Mouse (Mus musculus): ENCODE data around the gene Gm49336. TPM values are rescaled to one million over a fixed set of nuclear protein-coding genes. Genes with fewer than 3 reads are reported as not detected.

The Gm49336 gene
- total and polyA plus RNA-seq, 3 experiments: 36.3 to 102 (median 54.3) TPM

GRCm38 (mm10) chr14:60257101-60257500, 5.8 kb upstream of the Gm49336 start:
- Histone ChIP-seq H3K79me2 (replicated peaks; ENCODE audit: control insufficient read depth, extremely low read depth, insufficient read depth, poor library complexity, severe bottlenecking) (no peaks in the 10 kb centered on the region), H3K4me1 (ENCODE audit: control insufficient read depth in 1 of 2, insufficient read depth in 2 of 2) (peaks cover 0 to 7% of the 10 kb centered on the region in 2 experiments; a peak in 2 of 4 replicates), H3K27ac (ENCODE audit: insufficient read depth, low read depth) (no peak overlapping the region), H3K9me3 (replicated peaks; ENCODE audit: low read length) (no peaks in the 10 kb centered on the region), H3K36me3 (replicated peaks in 1 of 2; ENCODE audit: control insufficient read depth in 1 of 2, insufficient read depth in 1 of 2, low read length in 1 of 2) (no peaks in the 10 kb centered on the region), H3K4me2 (ENCODE audit: insufficient read depth, low read depth, poor library complexity, severe bottlenecking) (no peak overlapping the region), H3K4me3 (replicated peaks in 1 of 3; ENCODE audit: low read depth in 2 of 3, low read length in 2 of 3, poor library complexity in 1 of 3) (no peak overlapping the region), H3K27me3 (replicated peaks) (no peaks in the 10 kb centered on the region), H3K9ac (ENCODE audit: insufficient read depth, low read depth) (no peak overlapping the region)
- in situ Hi-C loops (cut with MboI; ENCODE audit: low pct_ligation_motif_present, low pct_unique_long_range_greater_than_20kb, low sequenced_read_pairs) (loop anchor here (25.0 kb wide), 1 partner anchor 480 kb away; no protein-coding TSS in a partner anchor), dilution Hi-C loops (cut with MboI; ENCODE audit: extremely low pct_ligation_motif_present, extremely low pct_unique_long_range_greater_than_20kb, low sequenced_read_pairs) (no loop called here)
- TF ChIP-seq UBTF (IDR thresholded peaks at IDR 0.05; ENCODE audit: low read depth, low read length) (no peak), POLR2AphosphoS2 (IDR thresholded peaks at IDR 0.05; ENCODE audit: low read depth, low read length) (no peak)
- no peak for DNase-seq (ENCODE audit: extremely low read depth)

DNA sequence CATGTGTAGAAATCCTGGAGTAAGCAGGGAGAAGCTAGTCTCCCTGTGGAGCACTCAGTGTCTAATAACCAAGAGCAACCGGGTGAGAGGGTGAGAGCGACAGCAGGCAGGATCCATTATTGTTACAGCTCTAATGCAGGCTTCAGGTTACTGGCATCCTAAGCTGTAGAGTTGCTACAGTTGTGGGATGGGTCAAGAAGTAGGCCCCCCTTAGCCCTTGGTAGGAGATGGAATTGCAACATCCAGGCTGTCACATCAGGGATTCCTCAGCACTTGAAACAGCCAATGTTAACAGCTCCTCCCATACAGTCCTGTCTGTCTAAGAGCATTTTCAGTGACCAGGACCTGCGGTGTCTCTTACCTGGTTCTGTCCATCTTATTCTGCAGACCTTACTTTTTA, 5.0 kb upstream of the Gm49336 start:
- in situ Hi-C loops (cut with MboI; ENCODE audit: low pct_ligation_motif_present, low pct_unique_long_range_greater_than_20kb, low sequenced_read_pairs) (loop anchor here (25.0 kb wide), 1 partner anchor 481 kb away; no protein-coding TSS in a partner anchor), dilution Hi-C loops (cut with MboI; ENCODE audit: extremely low pct_ligation_motif_present, extremely low pct_unique_long_range_greater_than_20kb, low sequenced_read_pairs) (no loop called here)
- H3K27ac ChIP-seq (ENCODE audit: insufficient read depth, low read depth): no peak overlapping the region
- no peak overlapping the region for H3K9ac ChIP-seq (ENCODE audit: insufficient read depth, low read depth)
- H3K79me2 ChIP-seq (replicated peaks; ENCODE audit: control insufficient read depth, extremely low read depth, insufficient read depth, poor library complexity, severe bottlenecking): no peaks in the 10 kb centered on the region
- no peak for TF ChIP-seq HCFC1 (IDR thresholded peaks at IDR 0.05; ENCODE audit: low read depth, low read length)
- TF ChIP-seq CTCF (conservative IDR thresholded peaks at IDR 0.05 in 1 of 2, IDR thresholded peaks at IDR 0.05 in 1 of 2; ENCODE audit: low read depth in 2 of 2, low read length in 2 of 2): no peak
- TF ChIP-seq TBP (conservative IDR thresholded peaks at IDR 0.05; ENCODE audit: low read depth, low read length): no peak
- no peak for TF ChIP-seq POLR2AphosphoS2 (IDR thresholded peaks at IDR 0.05; ENCODE audit: low read depth, low read length)
- TF ChIP-seq ELF1 (IDR thresholded peaks at IDR 0.05; ENCODE audit: low read depth, low read length): no peak
- peaks cover 0 to 7% of the 10 kb centered on the region in 2 experiments; a peak in 2 of 4 replicates for H3K4me1 ChIP-seq (ENCODE audit: control insufficient read depth in 1 of 2, insufficient read depth in 2 of 2)
- H3K27me3 ChIP-seq (replicated peaks): no peaks in the 10 kb centered on the region
- H3K9me3 ChIP-seq (replicated peaks; ENCODE audit: low read length): no peaks in the 10 kb centered on the region
- H3K4me2 ChIP-seq (ENCODE audit: insufficient read depth, low read depth, poor library complexity, severe bottlenecking): no peak overlapping the region
- DNase-seq (ENCODE audit: extremely low read depth): no peak
- no peak overlapping the region for H3K4me3 ChIP-seq (replicated peaks in 1 of 3; ENCODE audit: low read depth in 2 of 3, low read length in 2 of 3, poor library complexity in 1 of 3)
- no peaks in the 10 kb centered on the region for H3K36me3 ChIP-seq (replicated peaks in 1 of 2; ENCODE audit: control insufficient read depth in 1 of 2, insufficient read depth in 1 of 2, low read length in 1 of 2)

- dilution Hi-C loops (cut with MboI; ENCODE audit: extremely low pct_ligation_motif_present, extremely low pct_unique_long_range_greater_than_20kb, low sequenced_read_pairs): no loop called here
- H3K9ac ChIP-seq (ENCODE audit: insufficient read depth, low read depth): no peak overlapping the region
- no peak for DNase-seq (ENCODE audit: extremely low read depth)
Observed at GRCm38 (mm10) chr14:60254774-60255173, 3.5 kb upstream of the Gm49336 start.

More at GRCm38 (mm10) chr14:60254774-60255173, 3.5 kb upstream of the Gm49336 start:
- H3K9me3 ChIP-seq (replicated peaks; ENCODE audit: low read length): no peaks in the 10 kb centered on the region
- no peak overlapping the region for H3K4me3 ChIP-seq (replicated peaks in 1 of 3; ENCODE audit: low read depth in 2 of 3, low read length in 2 of 3, poor library complexity in 1 of 3)
- H3K4me2 ChIP-seq (ENCODE audit: insufficient read depth, low read depth, poor library complexity, severe bottlenecking): no peak overlapping the region
- H3K79me2 ChIP-seq (replicated peaks; ENCODE audit: control insufficient read depth, extremely low read depth, insufficient read depth, poor library complexity, severe bottlenecking): peaks cover 14% of the 10 kb centered on the region
- H3K27me3 ChIP-seq (replicated peaks): no peaks in the 10 kb centered on the region
- in situ Hi-C loops (cut with MboI; ENCODE audit: low pct_ligation_motif_present, low pct_unique_long_range_greater_than_20kb, low sequenced_read_pairs): loop anchor here (25.0 kb wide), 1 partner anchor 483 kb away; no protein-coding TSS in a partner anchor
- H3K27ac ChIP-seq (ENCODE audit: insufficient read depth, low read depth): no peak overlapping the region
- TF ChIP-seq NRF1 (IDR thresholded peaks at IDR 0.05; ENCODE audit: low read depth, low read length) (no peak), SMC3 (IDR thresholded peaks at IDR 0.05; ENCODE audit: low read depth, low read length) (no peak), ELF1 (IDR thresholded peaks at IDR 0.05; ENCODE audit: low read depth, low read length) (no peak), HCFC1 (IDR thresholded peaks at IDR 0.05; ENCODE audit: low read depth, low read length) (no peak), POLR2AphosphoS2 (IDR thresholded peaks at IDR 0.05; ENCODE audit: low read depth, low read length) (no peak), ZC3H11A (IDR thresholded peaks at IDR 0.05; ENCODE audit: low read depth, low read length) (no peak), ZMIZ1 (IDR thresholded peaks at IDR 0.05; ENCODE audit: low read depth, low read length) (no peak), PAX5 (IDR thresholded peaks at IDR 0.05; ENCODE audit: low read length) (no peak), GABPA (IDR thresholded peaks at IDR 0.05; ENCODE audit: insufficient replicate concordance, low read depth, low read length) (no peak), MXI1 (IDR thresholded peaks at IDR 0.05; ENCODE audit: low read depth, low read length) (no peak), E2F4 (IDR thresholded peaks at IDR 0.05; ENCODE audit: insufficient replicate concordance, low read depth, low read length) (no peak), ZKSCAN1 (IDR thresholded peaks at IDR 0.05; ENCODE audit: borderline replicate concordance, low read depth, low read length) (no peak), UBTF (IDR thresholded peaks at IDR 0.05; ENCODE audit: low read depth, low read length) (no peak), ZNF384 (IDR thresholded peaks at IDR 0.05; ENCODE audit: low read depth, low read length) (no peak)
- peaks cover 0 to 7% of the 10 kb centered on the region in 2 experiments; a peak in 2 of 4 replicates for H3K4me1 ChIP-seq (ENCODE audit: control insufficient read depth in 1 of 2, insufficient read depth in 2 of 2)
- no peaks in the 10 kb centered on the region for H3K36me3 ChIP-seq (replicated peaks in 1 of 2; ENCODE audit: control insufficient read depth in 1 of 2, insufficient read depth in 1 of 2, low read length in 1 of 2)
